Mouse (Mus musculus) megakaryocyte progenitor cell, adult 5-6 weeks (primary cell): ENCODE results near the gene Mxd3. TPM values are rescaled to one million over a fixed set of nuclear protein-coding genes. Genes with fewer than 3 reads are reported as not detected.

Experiments
- ATAC-seq: replicated peaks from 2 replicates; pipeline ENCODE4 v1.8.0; 2016; ENCODE audit warnings: mild to moderate bottlenecking, moderate TSS enrichment, inconsistent platforms; ENCODE audit not compliant: poor library complexity
- total RNA-seq, 2 experiments: library from RNA; stranded (forward) in 1 of 2; stranded (reverse) in 1 of 2; fragments of 157-497, 149-512 nt in 1 of 2; fragments of 200-1000 nt in 1 of 2; gene quantifications; 2 replicates each; pipeline versions ENCODE4 v1.2.3 to v1.2.4; 2015 to 2017

Gene Mxd3
- total RNA-seq, 2 experiments from 2014 or later: 4.7 to 16.3 TPM

DNA sequence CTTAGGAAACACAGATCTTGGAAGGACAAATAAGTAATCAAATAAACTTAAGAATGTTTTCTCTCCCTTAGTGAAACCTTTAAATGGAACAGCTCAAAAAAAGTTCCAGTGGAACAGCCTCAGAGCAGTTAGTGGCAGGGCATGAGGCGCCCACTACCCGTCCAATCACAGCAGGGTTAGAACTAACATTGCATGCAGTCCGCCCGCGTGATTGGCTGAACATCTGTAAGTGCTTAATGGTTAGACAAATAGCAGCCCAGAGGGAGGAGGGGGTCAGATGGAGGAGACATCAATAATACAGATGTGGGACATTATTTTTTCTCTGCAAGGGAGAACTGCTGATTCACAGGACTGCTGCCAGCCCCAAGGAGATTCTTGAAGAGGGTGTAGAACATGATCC, 52.4 kb downstream of the Mxd3 start:
- no peak for ATAC-seq

Other genes with a start within 250 kb of the Mxd3 start
- 38.0 and 49.0 TPM in 2 replicates for gene Uimc1, start 229.5 kb downstream of the Mxd3 start, total RNA-seq (2015)
- 63.0 and 67.2 TPM in 2 replicates for gene Uimc1, start 229.5 kb downstream of the Mxd3 start, total RNA-seq (2017)
- 9.1 and 13.8 TPM in 2 replicates for gene Zfp346, start 224.5 kb downstream of the Mxd3 start, total RNA-seq (2015)
- 10.8 and 13.4 TPM in 2 replicates for gene Zfp346, start 224.5 kb downstream of the Mxd3 start, total RNA-seq (2017)
- gene Gm17617, start 196.3 kb downstream of the Mxd3 start, total RNA-seq (2015): not detected in 2 replicates
- not detected in 2 replicates for gene Gm17617, start 196.3 kb downstream of the Mxd3 start, total RNA-seq (2017)
- not detected in 2 replicates for gene Fgfr4, start 177.2 kb downstream of the Mxd3 start, total RNA-seq (2015)
- not detected in 2 replicates for gene Fgfr4, start 177.2 kb downstream of the Mxd3 start, total RNA-seq (2017)
- 90.4 and 94.9 TPM in 2 replicates for gene Nsd1, start 120.0 kb downstream of the Mxd3 start, total RNA-seq (2015)
- 74.5 and 89.7 TPM in 2 replicates for gene Nsd1, start 120.0 kb downstream of the Mxd3 start, total RNA-seq (2017)
- gene Prelid1, start 9.3 kb downstream of the Mxd3 start, total RNA-seq (2015): 350 and 360 TPM in 2 replicates
- 108 and 125 TPM in 2 replicates for gene Prelid1, start 9.3 kb downstream of the Mxd3 start, total RNA-seq (2017)
- gene Rab24, start 7.9 kb downstream of the Mxd3 start, total RNA-seq (2015): 128 and 152 TPM in 2 replicates
- 25.9 and 34.6 TPM in 2 replicates for gene Rab24, start 7.9 kb downstream of the Mxd3 start, total RNA-seq (2017)
- 86.8 and 102 TPM in 2 replicates for gene Lman2, start 33.0 kb upstream of the Mxd3 start, total RNA-seq (2015)
- 126 and 131 TPM in 2 replicates for gene Lman2, start 33.0 kb upstream of the Mxd3 start, total RNA-seq (2017)
- gene Rgs14, start 39.9 kb upstream of the Mxd3 start, total RNA-seq (2015): 11.5 and 12.6 TPM in 2 replicates
- 9.7 and 17.4 TPM in 2 replicates for gene Rgs14, start 39.9 kb upstream of the Mxd3 start, total RNA-seq (2017)
- 0.12 and 0.95 TPM in 2 replicates for gene Slc34a1, start 68.4 kb upstream of the Mxd3 start, total RNA-seq (2015)
- gene Slc34a1, start 68.4 kb upstream of the Mxd3 start, total RNA-seq (2017): 0.08 and 1.1 TPM in 2 replicates
- gene Pfn3, start 85.4 kb upstream of the Mxd3 start, total RNA-seq (2015): not detected in 2 replicates
- gene Pfn3, start 85.4 kb upstream of the Mxd3 start, total RNA-seq (2017): not detected in 2 replicates
- not detected in 2 replicates for gene F12, start 97.0 kb upstream of the Mxd3 start, total RNA-seq (2015)
- not detected in 2 replicates for gene F12, start 97.0 kb upstream of the Mxd3 start, total RNA-seq (2017)
- gene Grk6, start 115.2 kb upstream of the Mxd3 start, total RNA-seq (2015): 51.7 and 52.6 TPM in 2 replicates
- 81.7 and 88.6 TPM in 2 replicates for gene Grk6, start 115.2 kb upstream of the Mxd3 start, total RNA-seq (2017)
- gene Prr7, start 134.4 kb upstream of the Mxd3 start, total RNA-seq (2015): 0.72 and 1.7 TPM in 2 replicates
- gene Prr7, start 134.4 kb upstream of the Mxd3 start, total RNA-seq (2017): 1.5 TPM in 2 replicates
- 0.72 and 0.76 TPM in 2 replicates for gene Dbn1, start 158.3 kb upstream of the Mxd3 start, total RNA-seq (2015)
- gene Dbn1, start 158.3 kb upstream of the Mxd3 start, total RNA-seq (2017): 2.3 and 2.7 TPM in 2 replicates
- gene Pdlim7, start 183.9 kb upstream of the Mxd3 start, total RNA-seq (2015): 12.7 and 13.0 TPM in 2 replicates
- 5.3 and 5.9 TPM in 2 replicates for gene Pdlim7, start 183.9 kb upstream of the Mxd3 start, total RNA-seq (2017)
- gene Dok3, start 199.5 kb upstream of the Mxd3 start, total RNA-seq (2015): 18.1 and 34.6 TPM in 2 replicates
- 22.9 and 31.2 TPM in 2 replicates for gene Dok3, start 199.5 kb upstream of the Mxd3 start, total RNA-seq (2017)
- gene Ddx41, start 206.8 kb upstream of the Mxd3 start, total RNA-seq (2015): 28.0 and 29.1 TPM in 2 replicates
- 66.9 and 78.0 TPM in 2 replicates for gene Ddx41, start 206.8 kb upstream of the Mxd3 start, total RNA-seq (2017)
- gene Fam193b, start 241.3 kb upstream of the Mxd3 start, total RNA-seq (2015): 24.9 and 29.1 TPM in 2 replicates
- 21.8 and 25.1 TPM in 2 replicates for gene Fam193b, start 241.3 kb upstream of the Mxd3 start, total RNA-seq (2017)
- 92.3 and 117 TPM in 2 replicates for gene Tmed9, start 243.9 kb upstream of the Mxd3 start, total RNA-seq (2015)
- 194 and 211 TPM in 2 replicates for gene Tmed9, start 243.9 kb upstream of the Mxd3 start, total RNA-seq (2017)